Mouse (Mus musculus): ENCODE data around the gene Gpa33. TPM values are rescaled to one million over a fixed set of nuclear protein-coding genes. Genes with fewer than 3 reads are reported as not detected.

Gpa33 gene
- total RNA-seq, 2 experiments from 2014 or later, result not detected

Other genes with a start within 250 kb of the Gpa33 start
- 23.9 and 28.5 TPM in 2 replicates for gene Pou2f1, start 127.6 kb upstream of the Gpa33 start, total RNA-seq (2015)
- gene Pou2f1, start 127.6 kb upstream of the Gpa33 start, total RNA-seq (2017), result 17.3 and 23.5 TPM in 2 replicates
- gene Dusp27, start 2.3 kb upstream of the Gpa33 start, total RNA-seq (2015), result not detected in 2 replicates
- not detected in 2 replicates for gene Dusp27, start 2.3 kb upstream of the Gpa33 start, total RNA-seq (2017)
- gene Mael, start 108.5 kb downstream of the Gpa33 start, total RNA-seq (2015), result not detected in 2 replicates
- gene Mael, start 108.5 kb downstream of the Gpa33 start, total RNA-seq (2017), result not detected in 2 replicates
- gene Ildr2, start 123.9 kb downstream of the Gpa33 start, total RNA-seq (2015), result not detected in 2 replicates
- gene Ildr2, start 123.9 kb downstream of the Gpa33 start, total RNA-seq (2017), result not detected in 2 replicates
- 49.2 and 56.1 TPM in 2 replicates for gene Tada1, start 248.9 kb downstream of the Gpa33 start, total RNA-seq (2015)
- gene Tada1, start 248.9 kb downstream of the Gpa33 start, total RNA-seq (2017), result 36.1 and 44.9 TPM in 2 replicates